ENCODE assay signal across 10 mouse cellular contexts in the genomic region with DNA sequence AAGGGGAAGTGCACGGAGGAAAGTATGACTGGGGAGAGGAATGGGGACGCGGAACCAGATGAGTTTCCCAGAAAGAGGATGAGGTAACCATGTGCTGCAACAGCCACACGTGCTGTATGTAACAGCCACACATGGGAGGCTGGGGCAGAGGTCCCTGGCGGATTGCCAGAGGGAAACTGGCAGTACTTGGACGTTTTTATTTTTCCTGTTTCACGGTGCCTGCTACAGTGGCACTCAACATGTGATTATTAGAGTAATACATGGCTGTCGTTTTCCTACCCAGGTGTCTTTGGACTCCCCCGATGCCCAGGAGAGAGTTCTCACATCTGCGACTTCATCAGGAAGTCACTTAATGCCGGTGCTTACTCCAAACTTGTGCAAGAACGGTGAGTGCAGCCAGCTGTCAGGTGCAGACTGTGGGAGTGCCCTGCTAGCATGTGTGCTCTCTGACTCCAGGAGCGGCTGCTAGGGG. TPM values are rescaled to one million over a fixed set of nuclear protein-coding genes. Genes with fewer than 3 reads are reported as not detected.
DNase-seq lines count a peak whose midpoint lies in the region; ATAC-seq and TF ChIP-seq lines count a peak whose summit lies in the region.
"Had no signal": no experiment of that assay in that cellular context is flagged by ENCODE, and none has a peak within 500 bp of the region (broad histone marks: within the 10 kb centered on the region; RNA-seq: fewer than 3 reads in every experiment).

No protein-coding gene starts in this region.

- ATAC-seq in limb, embryonic 15.5 days (ENCODE audit: insufficient number of reproducible peaks, low FRiP score, low TSS enrichment, low read depth), result peak; percentile 76
- ATAC-seq in hindbrain, embryonic 12.5 days (ENCODE audit: low FRiP score), result no peak
- ATAC-seq: Patski had no signal

- no peak overlapping the region for H3K4me3 ChIP-seq in kidney, adult 2 months (ENCODE audit: insufficient read depth, low read depth, low read length)
- H3K4me3 ChIP-seq in bone marrow macrophage, adult 2 months (ENCODE audit: insufficient read depth, low read length), result 0 out of 2 replicates have a peak overlapping the region, but pooled peaks have one; percentile 15
- no peak overlapping the region for H3K4me3 ChIP-seq in limb, embryonic 15.5 days
- no peak overlapping the region for H3K4me3 ChIP-seq in spleen, adult 2 months (ENCODE audit: extremely low read depth, insufficient read depth, insufficient read length)
- H3K4me3 ChIP-seq in hindbrain, embryonic 12.5 days, result no peak overlapping the region
- H3K4me3 ChIP-seq: hindbrain, embryonic 15.5 days had no signal

- no peak for TF ChIP-seq CTCF in kidney, adult 2 months (conservative IDR thresholded peaks at IDR 0.05; ENCODE audit: insufficient read depth, insufficient read length, low read depth, low read length)
- TF ChIP-seq CTCF in bone marrow macrophage, adult 2 months (IDR thresholded peaks at IDR 0.05; ENCODE audit: low read depth, low read length), result no peak
- TF ChIP-seq CTCF in spleen, adult 2 months (IDR thresholded peaks at IDR 0.05; ENCODE audit: extremely low read depth, insufficient read depth, insufficient read length, insufficient replicate concordance), result no peak

- DNase-seq in kidney, adult 2 months, result peak; percentile 33
- no peak for DNase-seq in kidney, adult 11 months
- DNase-seq in spleen, adult 2 months (ENCODE audit: low read depth in 1 of 2, low spot score in 2 of 2), result peak; percentile 31 to 49
- DNase-seq in right cerebral cortex, postnatal 10 days (ENCODE audit: low spot score in 2 of 2), result no peak
- no peak for DNase-seq in embryo, embryonic 10 days (ENCODE audit: low spot score)

- no peaks in the 10 kb centered on the region for H3K9me3 ChIP-seq in limb, embryonic 15.5 days
- no peaks in the 10 kb centered on the region for H3K9me3 ChIP-seq in hindbrain, embryonic 12.5 days (replicated peaks)
- H3K9me3 ChIP-seq: hindbrain, embryonic 15.5 days had no signal

- H3K27me3 ChIP-seq in kidney, adult 2 months (replicated peaks; ENCODE audit: control insufficient read depth, insufficient read depth, low read length), result no peaks in the 10 kb centered on the region
- H3K27me3 ChIP-seq in limb, embryonic 15.5 days, result no peaks in the 10 kb centered on the region
- no peaks in the 10 kb centered on the region for H3K27me3 ChIP-seq in spleen, adult 2 months (ENCODE audit: control insufficient read depth, insufficient read depth, low read length)
- no peaks in the 10 kb centered on the region for H3K27me3 ChIP-seq in hindbrain, embryonic 12.5 days
- H3K27me3 ChIP-seq: hindbrain, embryonic 15.5 days; Patski had no signal

- H3K27ac ChIP-seq in kidney, adult 2 months (ENCODE audit: insufficient read depth, low read depth, low read length), result no peak overlapping the region
- H3K27ac ChIP-seq in bone marrow macrophage, adult 2 months (ENCODE audit: insufficient read depth, low read depth, low read length), result peak overlapping the region; percentile 66
- peak overlapping the region; percentile 43 for H3K27ac ChIP-seq in limb, embryonic 15.5 days
- peak overlapping the region; percentile 2; the same call in 1 of the 2 replicates for H3K27ac ChIP-seq in spleen, adult 2 months (ENCODE audit: insufficient read depth, low read length)
- H3K27ac ChIP-seq in hindbrain, embryonic 12.5 days, result no peak overlapping the region
- H3K27ac ChIP-seq: hindbrain, embryonic 15.5 days had no signal

- no peaks in the 10 kb centered on the region for H3K4me1 ChIP-seq in kidney, adult 2 months (ENCODE audit: control insufficient read depth, insufficient read depth, low read length)
- H3K4me1 ChIP-seq in bone marrow macrophage, adult 2 months (ENCODE audit: control insufficient read depth, insufficient read depth, low read length), result peaks cover 41% of the 10 kb centered on the region
- H3K4me1 ChIP-seq in limb, embryonic 15.5 days, result peaks cover 10% of the 10 kb centered on the region; the same call in 1 of the 2 replicates
- H3K4me1 ChIP-seq in spleen, adult 2 months (ENCODE audit: control insufficient read depth, insufficient read depth, insufficient read length), result peaks cover 14% of the 10 kb centered on the region; the same call in 1 of the 2 replicates
- H3K4me1 ChIP-seq in hindbrain, embryonic 12.5 days, result no peaks in the 10 kb centered on the region
- H3K4me1 ChIP-seq: hindbrain, embryonic 15.5 days had no signal

- H3K4me2 ChIP-seq in limb, embryonic 15.5 days, result no peak overlapping the region
- H3K4me2 ChIP-seq in hindbrain, embryonic 12.5 days (replicated peaks), result no peak overlapping the region
- H3K4me2 ChIP-seq: hindbrain, embryonic 15.5 days had no signal

- no peak for TF ChIP-seq POLR2A in kidney, adult 2 months (IDR thresholded peaks at IDR 0.05; ENCODE audit: low read depth, low read length)
- no peak for TF ChIP-seq POLR2A in bone marrow macrophage, adult 2 months (IDR thresholded peaks at IDR 0.05; ENCODE audit: borderline replicate concordance, low read depth, low read length)
- TF ChIP-seq POLR2A in spleen, adult 2 months (IDR thresholded peaks at IDR 0.05; ENCODE audit: low read depth, low read length), result no peak

- WGBS in kidney, adult 2 months, result 51% methylated on average over 13 of the region's 13 CpGs
- 35% methylated on average over 13 of the region's 13 CpGs for WGBS in limb, embryonic 15.5 days
- 8% methylated on average over 13 of the region's 13 CpGs for WGBS in spleen, adult 2 months
- 85% methylated on average over 13 of the region's 13 CpGs for WGBS in hindbrain, embryonic 12.5 days

- H3K36me3 ChIP-seq in kidney, adult 2 months (ENCODE audit: control insufficient read depth, insufficient read depth, low read length), result peaks cover 2% of the 10 kb centered on the region
- H3K36me3 ChIP-seq in limb, embryonic 15.5 days, result peaks cover 73% of the 10 kb centered on the region
- H3K36me3 ChIP-seq in spleen, adult 2 months (ENCODE audit: control insufficient read depth, insufficient read depth, low read length), result peaks cover 24% of the 10 kb centered on the region
- H3K36me3 ChIP-seq in hindbrain, embryonic 12.5 days, result peaks cover 80% of the 10 kb centered on the region

- H3K9ac ChIP-seq in limb, embryonic 15.5 days, result no peak overlapping the region
- no peak overlapping the region for H3K9ac ChIP-seq in hindbrain, embryonic 12.5 days
- H3K9ac ChIP-seq: hindbrain, embryonic 15.5 days had no signal

RNA-seq across cellular contexts. Expression of gene Ppt1, which starts 12.1 kb away (rescaled TPM):
- 61.2 and 67.7 TPM in 2 replicates for polyA plus RNA-seq in kidney, adult 2 months (2012; rRNA removed)
- polyA plus RNA-seq in bone marrow macrophage, adult 2 months (2012; ENCODE audit: insufficient read depth, insufficient read length, missing spikeins), result 152 and 158 TPM in 2 replicates
- polyA plus RNA-seq in limb, embryonic 15.5 days (2015; fragmentation: Nextera tagmentation; extraction: Ambion mirVana), result 79.4 and 83.0 TPM in 2 replicates
- polyA plus RNA-seq in spleen, adult 2 months (2012; rRNA removed), result 31.6 and 44.3 TPM in 2 replicates
- polyA plus RNA-seq in hindbrain, embryonic 12.5 days (2016; fragmentation: Nextera tagmentation; extraction: Ambion mirVana), result 73.1 and 73.5 TPM in 2 replicates

RNA-seq across cellular contexts. Expression of gene Cap1, which starts 37.7 kb away (rescaled TPM):
- 89.3 and 101 TPM in 2 replicates for polyA plus RNA-seq in kidney, adult 2 months (2012; rRNA removed)
- polyA plus RNA-seq in bone marrow macrophage, adult 2 months (2012; ENCODE audit: insufficient read depth, insufficient read length, missing spikeins), result 495 and 593 TPM in 2 replicates
- polyA plus RNA-seq in limb, embryonic 15.5 days (2015; fragmentation: Nextera tagmentation; extraction: Ambion mirVana), result 64.5 and 78.3 TPM in 2 replicates
- polyA plus RNA-seq in spleen, adult 2 months (2012; rRNA removed), result 108 and 116 TPM in 2 replicates
- polyA plus RNA-seq in hindbrain, embryonic 12.5 days (2016; fragmentation: Nextera tagmentation; extraction: Ambion mirVana), result 55.6 and 70.6 TPM in 2 replicates

Comparison
In these comparisons a context has a peak if more than half of its experiments do, and no peak if none do; other contexts are left out.
1. DNase-seq: peak in kidney, adult 2 months (single experiment) and spleen, adult 2 months (2 of 2); none in kidney, adult 11 months (single experiment), right cerebral cortex, postnatal 10 days (0 of 2) and embryo, embryonic 10 days (single experiment).
2. H3K27ac ChIP-seq: peak in bone marrow macrophage, adult 2 months (single experiment), limb, embryonic 15.5 days (single experiment) and spleen, adult 2 months (single experiment); none in kidney, adult 2 months (single experiment) and hindbrain, embryonic 12.5 days (single experiment).